Mouse (Mus musculus) myocyte (in vitro differentiated cells): Measurements from ENCODE around the gene Cdhr4.
A peak's percentile ranks its signal among the peaks of the same experiment; 100 is the strongest.

Experiments
- MAX ChIP-seq: IDR thresholded peaks from one replicate; pipeline ENCODE4 v1.6.1; 2011; ENCODE audit warnings: low read depth, mild to moderate bottlenecking, control low read depth
- MYOD1 ChIP-seq, 3 experiments: IDR thresholded peaks; one replicate each; pipeline ENCODE4 v1.6.1; 2011; ENCODE audit warnings: control low read depth in 2 of 3, low read depth in 2 of 3, mild to moderate bottlenecking in 2 of 3, moderate library complexity in 1 of 3; ENCODE audit not compliant: insufficient read length in 2 of 3, control insufficient read depth in 1 of 3
- POLR2A ChIP-seq: IDR thresholded peaks from one replicate; pipeline ENCODE4 v1.6.1; 2011; ENCODE audit warnings: low read depth, mild to moderate bottlenecking, control low read depth, moderate library complexity; ENCODE audit not compliant: insufficient read length
- POLR2AphosphoS2 ChIP-seq: IDR thresholded peaks from one replicate; pipeline ENCODE4 v1.6.1; 2011; ENCODE audit warnings: low read depth, control low read depth; ENCODE audit not compliant: insufficient read length
- TCF12 ChIP-seq: IDR thresholded peaks from one replicate; pipeline ENCODE4 v1.6.1; 2011; ENCODE audit warnings: mild to moderate bottlenecking, control low read depth; ENCODE audit not compliant: poor library complexity, insufficient read depth, severe bottlenecking
- USF1 ChIP-seq: IDR thresholded peaks from one replicate; pipeline ENCODE4 v1.6.1; 2011; ENCODE audit warnings: low read depth, mild to moderate bottlenecking, control low read depth, moderate library complexity

- TF ChIP-seq MAX (no peak), POLR2A (peak; percentile 71), TCF12 (no peak), MYOD1 (IDR thresholded peaks at IDR 0.05; ENCODE audit: control insufficient read depth in 1 of 3, insufficient read length in 2 of 3, low read depth in 2 of 3) (no peak), USF1 (no peak), POLR2AphosphoS2 (peak; percentile 61)
Measured at GRCm38 (mm10) chr9:107950460-107951355, 41.6 kb upstream of the Cdhr4 start.
